Mouse (Mus musculus) hindbrain, embryonic 14.5 days (tissue): ENCODE measurements around the gene Ucn3. TPM values are rescaled to one million over a fixed set of nuclear protein-coding genes. Genes with fewer than 3 reads are reported as not detected.

Experiments used
- ATAC-seq: fragments of 200-750 bp; cut with Nextera tagmentation; 2 replicates; pipeline ENCODE4 v1.8.0; 2017; ENCODE audit warnings: moderate number of reproducible peaks, mild to moderate bottlenecking, moderate TSS enrichment, moderate library complexity; ENCODE audit not compliant: low FRiP score
- DNase-seq: peaks from one replicate; pipeline ENCODE4 v3.0.0-alpha.2; 2015; ENCODE audit warnings: low spot score
- H3K27ac ChIP-seq: fragments of 300-500 bp; sonication (generic); 2 replicates; pipeline ENCODE4 v1.5.1; 2014; ENCODE audit warnings: mild to moderate bottlenecking, moderate library complexity
- H3K27me3 ChIP-seq: fragments of 300-500 bp; sonication (generic); 2 replicates; pipeline ENCODE4 v1.6.1; 2014; ENCODE audit warnings: mild to moderate bottlenecking, low read length, mixed read lengths; ENCODE audit not compliant: control insufficient read depth, insufficient read depth
- H3K36me3 ChIP-seq: fragments of 300-500 bp; sonication (generic); replicated peaks from 2 replicates; pipeline ENCODE4 v1.6.1; 2014; ENCODE audit not compliant: control insufficient read depth, insufficient read depth
- H3K4me1 ChIP-seq: fragments of 300-500 bp; sonication (generic); replicated peaks from 2 replicates; pipeline ENCODE4 v1.6.1; 2014; ENCODE audit warnings: antibody characterized with exemption, low read length, mixed read lengths; ENCODE audit not compliant: control insufficient read depth, insufficient read depth
- H3K4me2 ChIP-seq: fragments of 300-500 bp; sonication (generic); replicated peaks from 2 replicates; pipeline ENCODE4 v1.6.1; 2014; ENCODE audit warnings: mild to moderate bottlenecking, moderate library complexity
- H3K4me3 ChIP-seq: fragments of 300-500 bp; sonication (generic); replicated peaks from 2 replicates; pipeline ENCODE4 v1.5.1; 2014; ENCODE audit warnings: mild to moderate bottlenecking, low read length
- H3K9ac ChIP-seq: fragments of 300-500 bp; sonication (generic); 2 replicates; pipeline ENCODE4 v1.6.1; 2014
- H3K9me3 ChIP-seq: fragments of 300-500 bp; sonication (generic); 2 replicates; pipeline ENCODE4 v1.6.1; 2016; ENCODE audit warnings: low read length; ENCODE audit not compliant: control insufficient read depth
- WGBS: fragments of 180-500 bp; shearing (Covaris S2); extraction: QIAGEN DNeasy Blood & Tissue Kit; methylation state at CpG from one replicate; pipeline ENCODE4 v1.1.7; 2014; 5-methylcytosine and 5-hydroxymethylcytosine counted together
- microRNA-seq: library from miRNA; unstranded; fragments of <30 nt; microRNA quantifications from one replicate; pipeline ENCODE4, GENCODE M21; 2016
- polyA plus RNA-seq: library from polyadenylated mRNA; unstranded; fragments of >200 nt; fragmentation: Nextera tagmentation; extraction: Ambion mirVana; gene quantifications from 2 replicates; pipeline ENCODE4 v1.2.1, GENCODE M21; 2014

Ucn3 gene
- polyA plus RNA-seq, 1 experiment from 2014 or later: 0.13 TPM

DNA sequence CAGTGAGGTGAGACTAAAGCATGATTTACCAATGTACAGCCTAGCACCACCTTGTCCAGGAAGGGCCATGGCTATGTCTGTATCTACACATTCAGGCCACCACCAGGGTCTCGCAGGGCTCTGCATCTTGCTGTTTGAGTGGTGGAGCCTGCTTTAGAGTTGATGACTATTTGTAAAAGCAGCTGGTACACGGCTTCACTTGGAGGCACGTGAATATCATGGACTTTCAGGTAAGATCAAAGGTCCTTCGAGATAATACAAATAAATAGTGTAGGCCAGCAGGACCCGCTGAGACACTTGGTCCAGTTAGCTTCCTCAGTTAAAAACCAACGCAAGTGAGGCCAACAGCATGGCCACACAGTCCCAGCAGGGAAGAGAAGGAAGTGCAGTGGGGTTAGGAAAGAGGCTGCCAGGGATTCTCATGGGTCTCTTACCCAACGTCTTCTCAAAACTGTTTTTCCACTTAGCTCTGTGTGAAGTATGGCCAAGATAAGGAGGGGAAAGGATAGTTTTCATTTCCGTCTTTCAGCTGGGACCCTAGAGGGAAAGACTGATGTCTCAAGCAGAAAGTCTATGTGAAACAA lies 49.7 kb downstream of the Ucn3 start:
- Histone ChIP-seq H3K27me3 (peaks cover 4% of the 10 kb centered on the region; the same call in 1 of the 2 replicates), H3K9me3 (no peaks in the 10 kb centered on the region), H3K4me2 (no peak overlapping the region), H3K4me1 (peaks cover 5% of the 10 kb centered on the region; the same call in 1 of the 2 replicates), H3K9ac (no peak overlapping the region), H3K36me3 (no peaks in the 10 kb centered on the region), H3K27ac (no peak overlapping the region), H3K4me3 (no peak overlapping the region)
- WGBS: 91% methylated on average over 8 of the region's 8 CpGs
- DNase-seq: no peak
- no peak for ATAC-seq

DNA sequence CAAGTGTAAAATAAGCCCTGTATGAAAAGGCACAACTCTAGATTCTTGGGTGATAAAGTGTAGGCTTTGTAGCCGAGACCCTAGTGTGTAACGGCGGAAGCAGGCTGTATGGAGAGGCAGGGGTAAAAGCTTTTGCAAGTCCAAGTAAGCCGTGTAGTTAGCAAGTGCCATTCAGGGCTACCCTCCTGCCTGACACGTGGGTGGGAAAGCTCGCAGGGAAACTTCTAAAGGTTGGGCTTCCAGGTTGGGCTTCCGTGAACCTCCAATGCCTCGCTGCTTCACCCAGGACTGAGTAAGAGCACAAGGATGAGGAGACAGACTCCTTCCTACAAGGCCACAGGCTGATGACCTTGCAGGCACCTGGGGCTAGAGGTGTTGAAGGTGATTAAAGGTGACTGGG lies 50.6 kb downstream of the Ucn3 start:
- no peaks in the 10 kb centered on the region for H3K9me3 ChIP-seq
- H3K4me3 ChIP-seq: no peak overlapping the region
- H3K27me3 ChIP-seq: peaks cover 4% of the 10 kb centered on the region; the same call in 1 of the 2 replicates
- H3K4me1 ChIP-seq: peaks cover 5% of the 10 kb centered on the region; the same call in 1 of the 2 replicates
- DNase-seq: no peak
- no peaks in the 10 kb centered on the region for H3K36me3 ChIP-seq
- H3K9ac ChIP-seq: no peak overlapping the region
- H3K27ac ChIP-seq: no peak overlapping the region
- ATAC-seq: no peak
- 77% methylated on average over 8 of the region's 8 CpGs for WGBS
- no peak overlapping the region for H3K4me2 ChIP-seq

DNA sequence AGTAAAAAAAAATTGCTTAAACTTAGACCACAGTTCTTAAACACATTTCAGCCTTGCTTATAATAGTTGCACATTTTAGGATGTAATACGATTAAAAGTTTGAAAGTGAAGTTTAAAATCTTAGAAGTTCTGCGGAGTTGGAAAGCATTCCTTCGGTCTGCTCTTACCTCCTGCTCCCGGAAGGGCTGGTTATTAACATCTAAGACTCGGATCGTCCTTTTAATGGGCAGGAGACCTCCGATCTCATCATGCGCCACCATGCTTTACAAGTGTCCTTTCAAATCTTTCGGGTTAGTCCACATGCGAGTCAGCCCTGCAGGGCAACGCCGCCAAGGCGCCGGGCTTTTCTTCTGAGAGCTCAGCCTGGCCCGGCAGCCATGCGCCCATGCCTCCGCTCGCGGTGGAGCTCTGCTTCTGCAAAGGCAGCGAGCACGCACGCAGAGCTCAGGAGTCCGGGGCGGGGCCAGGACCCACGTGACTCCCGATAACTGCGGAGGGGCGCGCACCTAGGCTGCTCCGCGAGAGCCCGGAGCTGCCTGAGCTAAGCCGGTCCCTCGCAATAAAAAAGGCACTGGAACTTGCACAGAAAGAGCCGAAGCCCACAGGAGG lies 51.9 kb downstream of the Ucn3 start:
- Histone ChIP-seq H3K4me3 (peak overlapping the region; percentile 41), H3K9me3 (no peaks in the 10 kb centered on the region), H3K9ac (peak overlapping the region; percentile 55), H3K27me3 (peaks cover 4% of the 10 kb centered on the region; the same call in 1 of the 2 replicates), H3K27ac (no peak overlapping the region), H3K36me3 (0 out of 2 replicates have a peak, but pooled peaks cover under 1% of the 10 kb centered on the region), H3K4me2 (peak overlapping the region; percentile 71), H3K4me1 (peaks cover 5% of the 10 kb centered on the region; the same call in 1 of the 2 replicates)
- ATAC-seq (peak; percentile 99), DNase-seq (peak; percentile 79)
- WGBS: under 1% methylated on average over 35 of the region's 35 CpGs

DNA sequence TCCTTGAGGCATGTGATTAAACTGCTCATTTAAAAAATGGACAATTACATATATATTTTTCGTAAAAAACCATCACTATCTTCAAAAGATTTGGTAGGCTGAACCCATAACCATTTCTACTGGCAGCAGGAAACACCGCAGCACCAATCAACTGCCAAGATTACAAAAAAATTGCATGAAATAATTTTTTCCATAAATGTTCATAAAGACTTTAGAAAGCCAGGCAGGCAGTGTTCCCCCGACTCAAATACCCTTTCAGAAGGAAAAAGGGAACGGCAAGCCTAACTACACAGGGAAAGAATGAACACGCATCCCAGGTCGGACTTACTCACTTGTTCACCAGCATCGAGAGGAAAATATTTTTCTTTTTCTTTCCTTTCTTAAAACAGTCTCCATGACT lies 52.5 kb downstream of the Ucn3 start:
- Histone ChIP-seq H3K36me3 (peaks cover 7% of the 10 kb centered on the region), H3K9me3 (no peaks in the 10 kb centered on the region), H3K4me1 (peaks cover 5% of the 10 kb centered on the region; the same call in 1 of the 2 replicates), H3K27ac (no peak overlapping the region), H3K4me3 (peak overlapping the region; percentile 41), H3K4me2 (peak overlapping the region; percentile 71), H3K27me3 (peaks cover 4% of the 10 kb centered on the region; the same call in 1 of the 2 replicates), H3K9ac (peak overlapping the region; percentile 55)
- 21% methylated on average over 7 of the region's 7 CpGs for WGBS
- ATAC-seq (no peak), DNase-seq (no peak)

DNA sequence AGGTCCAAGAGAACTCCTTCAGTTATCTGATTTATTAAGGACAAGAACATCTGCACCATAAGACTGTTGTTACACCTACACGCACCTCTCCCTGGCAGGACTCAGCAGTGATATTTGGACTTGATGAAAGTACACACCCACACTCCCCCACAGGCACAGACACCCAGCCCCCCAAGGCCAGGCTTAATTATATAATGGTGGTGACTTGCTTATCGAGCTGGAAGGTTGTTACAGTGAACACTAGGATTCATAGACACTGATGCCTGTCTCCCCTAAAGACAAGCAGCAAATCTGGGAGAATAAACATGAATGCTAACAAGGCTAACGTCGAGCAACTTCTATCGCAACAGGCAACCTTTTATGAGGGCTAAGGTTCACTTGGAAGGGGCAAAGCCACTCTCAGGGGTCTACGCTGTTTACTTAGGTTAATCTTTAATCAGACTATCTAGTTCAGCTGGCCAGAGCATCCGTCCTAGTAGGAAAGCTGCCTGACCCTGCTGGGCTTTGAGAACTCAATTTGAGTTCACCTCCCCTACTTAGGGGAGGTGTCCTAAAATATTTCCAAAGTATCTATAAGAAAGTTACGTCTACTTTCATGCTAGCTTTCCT lies 53.6 kb downstream of the Ucn3 start:
- no peak overlapping the region; the same call in 1 of the 2 replicates for H3K4me3 ChIP-seq
- H3K27me3 ChIP-seq: peaks cover 4% of the 10 kb centered on the region; the same call in 1 of the 2 replicates
- H3K4me2 ChIP-seq: peak overlapping the region; percentile 18; the same call in 1 of the 2 replicates
- no peak overlapping the region for H3K27ac ChIP-seq
- H3K9me3 ChIP-seq: no peaks in the 10 kb centered on the region
- 60% methylated on average over 8 of the region's 8 CpGs for WGBS
- H3K4me1 ChIP-seq: peaks cover 5% of the 10 kb centered on the region; the same call in 1 of the 2 replicates
- H3K9ac ChIP-seq: no peak overlapping the region
- no peak for ATAC-seq
- peaks cover 16% of the 10 kb centered on the region for H3K36me3 ChIP-seq
- DNase-seq: no peak

Small RNAs within 50 kb of the gene (microRNA-seq; reads per million reads assigned to microRNA genes)
- gene Gm22460: not detected

Other genes with a start within 250 kb of the Ucn3 start
- gene Calml3, start 141.0 kb downstream of the Ucn3 start, polyA plus RNA-seq: not detected in 2 replicates
- gene Calm4, start 107.6 kb downstream of the Ucn3 start, polyA plus RNA-seq: not detected in 2 replicates
- gene Calm5, start 91.2 kb downstream of the Ucn3 start, polyA plus RNA-seq: not detected in 2 replicates
- gene Net1, start 27.1 kb downstream of the Ucn3 start, polyA plus RNA-seq: 10.2 and 12.1 TPM in 2 replicates
- not detected in 2 replicates for gene Tubal3, start 27.1 kb downstream of the Ucn3 start, polyA plus RNA-seq
- gene Akr1c14, start 103.7 kb upstream of the Ucn3 start, polyA plus RNA-seq: 0.55 and 0.95 TPM in 2 replicates
- not detected in 2 replicates for gene Akr1c18, start 205.3 kb upstream of the Ucn3 start, polyA plus RNA-seq
- 5.5 and 7.5 TPM in 2 replicates for gene Akr1c13, start 245.8 kb upstream of the Ucn3 start, polyA plus RNA-seq